Mouse (Mus musculus): Measurements from ENCODE around the gene Dis3l2.

DNA sequence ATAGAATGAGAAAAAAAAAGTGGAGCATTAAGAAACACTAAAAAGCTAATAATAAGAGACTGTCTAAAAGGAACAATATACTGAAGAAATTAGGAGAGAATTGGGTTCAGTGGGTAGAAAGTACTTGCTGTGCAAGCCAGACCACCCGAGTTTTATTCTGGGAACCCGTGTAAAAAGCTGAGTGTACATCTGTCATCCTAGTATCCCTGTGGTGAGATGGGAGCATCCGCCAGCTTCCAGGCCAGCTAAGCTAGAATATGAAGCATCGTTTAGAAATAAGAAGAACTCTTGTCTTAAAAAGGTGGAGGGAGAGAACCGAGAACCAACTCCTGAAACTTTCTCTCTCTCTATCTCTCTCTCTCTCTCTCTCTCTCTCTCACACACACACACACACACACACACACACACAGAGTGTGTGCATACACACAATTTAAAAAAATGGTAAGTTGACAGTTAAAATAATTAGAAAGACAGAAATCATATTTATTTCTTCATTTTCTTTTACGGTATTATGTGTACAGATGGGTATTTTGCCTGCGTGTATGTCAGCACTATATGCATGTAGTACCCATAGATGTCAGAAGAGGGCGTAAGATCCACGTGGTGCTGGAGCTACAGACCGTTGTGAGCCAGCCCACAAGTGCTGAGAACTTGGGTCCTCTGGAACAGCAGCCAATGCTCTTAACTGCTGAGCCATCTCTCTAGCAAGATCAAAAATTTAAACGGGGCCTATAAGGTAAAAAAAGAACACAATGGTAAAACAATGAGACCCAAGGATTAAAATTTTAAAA is 4.1 kb upstream of the Dis3l2 start:
- TF ChIP-seq CTCF (IDR thresholded peaks at IDR 0.05; ENCODE audit: borderline replicate concordance, insufficient read depth, low read depth, low read length) (no peak), POLR2A (IDR thresholded peaks at IDR 0.05; ENCODE audit: borderline replicate concordance, insufficient read depth, low read length) (no peak)

All from cerebellum, adult 2 months (tissue).